Mouse (Mus musculus): ENCODE measurements around the gene Olfr847. TPM values are rescaled to one million over a fixed set of nuclear protein-coding genes. Genes with fewer than 3 reads are reported as not detected.

Olfr847 gene
- polyA plus RNA-seq (2012) = not detected in 2 replicates

DNA sequence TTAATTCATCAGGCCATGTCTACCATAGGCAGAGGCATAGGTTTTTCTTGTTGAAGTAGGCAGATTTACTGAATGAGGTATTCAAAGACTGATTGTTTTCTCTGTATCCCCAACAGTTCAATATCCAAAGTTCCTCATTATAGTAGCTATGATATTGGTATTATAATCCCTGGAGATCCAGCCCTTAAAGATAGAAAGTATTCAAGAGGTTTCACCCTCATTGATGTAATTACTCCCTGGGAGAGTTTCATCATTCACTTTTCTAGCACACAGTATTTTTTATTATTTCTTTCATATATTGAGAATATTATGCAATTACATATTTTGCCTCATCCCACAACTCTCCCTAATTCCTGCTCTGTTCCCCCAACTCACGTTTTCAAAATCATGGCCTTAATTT lies at the start of gene Olfr847:
Gene Olfr847 (minus strand): TSS at position 101 of the 400 bp plus-strand sequence.
- TF ChIP-seq GATA1 (IDR thresholded peaks at IDR 0.05; ENCODE audit: low read length) = no peak

DNA sequence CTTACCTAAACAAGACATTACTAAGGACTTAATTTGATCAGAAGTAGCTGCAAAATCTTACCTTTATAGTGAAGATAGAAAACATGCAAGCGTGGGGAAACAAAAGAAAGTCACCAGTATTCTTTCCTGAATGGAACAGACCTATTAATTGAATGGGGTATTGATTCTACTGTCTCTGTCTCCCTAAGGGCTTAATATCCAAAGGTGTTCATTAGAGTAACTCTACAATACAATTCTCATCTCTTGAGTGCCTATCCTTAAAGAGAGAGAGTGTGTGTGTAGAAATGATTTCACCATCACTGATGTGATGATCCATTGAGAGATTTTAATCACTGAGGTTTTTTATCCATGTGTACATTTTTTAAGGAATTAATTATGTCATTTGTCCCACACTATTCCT lies 14.6 kb downstream of the Olfr847 start, which contains the start of gene Olfr846:
Gene Olfr846 (minus strand): TSS at position 101 of the 400 bp plus-strand sequence.
- TF ChIP-seq GATA1 (IDR thresholded peaks at IDR 0.05; ENCODE audit: low read length) = no peak

DNA sequence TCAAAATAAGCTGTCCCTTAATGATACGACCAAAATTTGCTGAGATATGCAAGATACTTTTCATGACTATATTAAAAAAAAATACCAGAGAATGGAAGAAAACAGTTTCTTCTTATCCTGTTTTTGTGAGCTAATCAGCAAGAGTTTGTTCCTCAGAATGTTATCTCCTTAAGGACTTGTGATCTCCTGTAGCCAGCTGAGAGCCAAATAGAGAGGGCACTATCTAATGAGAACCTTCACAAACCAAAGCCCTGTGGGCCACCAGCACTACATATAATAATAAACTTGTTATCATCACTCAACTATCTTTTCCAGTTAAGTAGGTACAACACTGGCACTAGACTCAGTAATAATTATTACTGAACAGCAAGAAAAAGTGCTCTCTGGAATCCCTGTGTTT lies 42.3 kb downstream of the Olfr847 start, which contains the start of gene Olfr845:
Gene Olfr845 (plus strand): TSS at position 301 of the 400 bp plus-strand sequence.
- TF ChIP-seq GATA1 (IDR thresholded peaks at IDR 0.05; ENCODE audit: low read length) = no peak

Other genes with a start within 250 kb of the Olfr847 start
- gene Olfr837, start 242.4 kb downstream of the Olfr847 start, polyA plus RNA-seq (2012) = not detected in 2 replicates
- gene Olfr839-ps1, start 201.4 kb downstream of the Olfr847 start, polyA plus RNA-seq (2012) = not detected in 2 replicates
- not detected in 2 replicates for gene Olfr843, start 126.7 kb downstream of the Olfr847 start, polyA plus RNA-seq (2012)
- not detected in 2 replicates for gene Olfr844, start 62.3 kb downstream of the Olfr847 start, polyA plus RNA-seq (2012)
- gene Olfr845, start 42.2 kb downstream of the Olfr847 start, polyA plus RNA-seq (2012) = not detected in 2 replicates
- not detected in 2 replicates for gene Olfr846, start 14.7 kb downstream of the Olfr847 start, polyA plus RNA-seq (2012)
- gene Olfr849, start 61.6 kb upstream of the Olfr847 start, polyA plus RNA-seq (2012) = not detected in 2 replicates
- gene Olfr850, start 99.6 kb upstream of the Olfr847 start, polyA plus RNA-seq (2012) = not detected in 2 replicates
- not detected in 2 replicates for gene Olfr851, start 114.6 kb upstream of the Olfr847 start, polyA plus RNA-seq (2012)
- not detected in 2 replicates for gene Olfr853, start 162.4 kb upstream of the Olfr847 start, polyA plus RNA-seq (2012)
- gene Olfr854, start 188.7 kb upstream of the Olfr847 start, polyA plus RNA-seq (2012) = not detected in 2 replicates
- not detected in 2 replicates for gene Olfr855, start 203.9 kb upstream of the Olfr847 start, polyA plus RNA-seq (2012)
- 0.52 and 0.69 TPM in 2 replicates for gene Zfp317, start 243.4 kb upstream of the Olfr847 start, polyA plus RNA-seq (2012)

Measured in G1E-ER4 (cell line).